Mouse (Mus musculus): ENCODE data around the gene Lmod3.

Gene Lmod3

DNA sequence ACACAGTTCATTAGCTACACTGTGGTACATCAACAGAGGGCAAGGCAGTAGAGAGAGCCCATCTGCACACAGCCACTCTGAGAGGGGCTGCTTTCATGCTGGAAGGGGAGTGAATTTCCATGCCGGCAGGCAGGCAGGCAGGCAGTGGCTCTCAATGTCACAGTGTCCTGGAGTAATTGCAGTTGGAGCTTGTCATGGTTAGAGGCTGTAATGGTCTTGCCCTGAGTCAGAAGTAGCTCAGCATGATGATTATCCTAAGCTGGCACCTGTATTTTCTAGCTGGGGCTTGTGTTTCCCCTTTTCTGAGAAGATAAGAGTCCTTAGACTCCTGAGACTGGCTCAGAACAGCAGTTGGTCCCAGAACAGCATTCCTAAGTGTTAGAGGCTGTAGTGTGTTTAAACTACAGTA, 26.5 kb downstream of the Lmod3 start:
- no peak for DNase-seq (ENCODE audit: low read depth, low spot score)

DNA sequence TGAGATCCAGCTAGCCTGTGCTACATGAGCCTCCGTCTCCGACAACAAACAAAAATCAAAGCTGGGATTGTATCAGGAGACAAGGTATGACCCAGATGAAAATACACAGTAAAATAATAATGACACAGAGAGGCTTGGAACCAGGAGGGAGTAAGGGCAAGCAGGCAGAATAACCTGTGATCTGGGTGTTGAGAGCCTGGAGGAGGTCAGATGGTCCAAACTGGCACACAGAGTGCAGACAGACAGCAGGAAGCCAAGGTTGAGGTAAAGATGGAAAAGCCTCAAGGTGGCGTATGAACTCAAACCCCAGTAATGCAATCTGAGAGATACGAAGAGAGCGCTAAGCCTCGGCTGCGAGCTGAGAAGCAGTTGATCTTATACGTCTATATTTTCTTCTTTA, 28.1 kb downstream of the Lmod3 start:
- DNase-seq (ENCODE audit: low read depth, low spot score): no peak

DNA sequence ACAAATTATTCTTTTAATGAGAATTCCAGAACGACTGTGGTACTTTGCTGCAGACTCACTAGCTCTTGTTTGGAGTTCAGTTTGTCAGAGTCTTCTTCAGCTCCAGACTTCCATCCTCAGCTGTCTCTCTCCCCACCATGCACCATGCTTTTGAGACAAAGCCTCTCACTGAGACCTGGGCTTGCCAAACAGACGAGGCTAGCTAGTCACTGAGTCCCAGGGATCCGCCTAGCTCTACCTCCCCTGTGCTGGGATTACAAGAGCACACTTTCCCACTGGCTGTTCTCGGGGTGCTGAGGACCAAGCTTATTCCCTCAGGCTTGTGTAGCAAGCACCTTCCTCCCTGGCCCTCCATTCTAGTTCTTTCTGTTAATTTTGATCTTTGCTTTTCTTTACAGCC, 29.0 kb downstream of the Lmod3 start:
- DNase-seq (ENCODE audit: low read depth, low spot score): no peak

DNA sequence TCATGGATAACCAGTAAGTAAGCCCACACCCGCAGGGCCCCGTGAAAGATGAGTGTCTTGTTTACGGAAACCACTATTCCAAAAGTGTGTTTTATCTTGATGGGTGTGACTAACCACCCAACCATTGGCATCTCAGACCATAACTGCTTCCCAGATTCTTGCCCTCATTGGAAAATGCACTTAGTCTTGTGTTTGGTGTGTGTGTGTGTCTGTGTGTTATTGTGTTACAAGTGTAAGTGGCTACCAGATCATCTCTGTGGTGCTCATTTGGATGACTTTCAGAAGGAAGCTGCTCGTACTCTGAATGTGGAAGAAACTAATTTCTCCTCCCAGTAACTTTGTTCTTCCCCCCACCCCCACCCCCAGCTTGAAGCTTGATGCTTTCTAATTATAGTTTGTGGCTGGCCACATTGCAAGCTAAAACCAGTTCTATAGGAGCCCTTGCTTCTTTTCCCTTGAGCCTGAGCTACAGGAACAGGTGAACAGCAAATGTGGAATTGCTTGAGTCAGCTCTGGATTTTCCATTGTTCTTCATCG, 29.6 kb downstream of the Lmod3 start:
- DNase-seq (ENCODE audit: low read depth, low spot score): no peak

DNA sequence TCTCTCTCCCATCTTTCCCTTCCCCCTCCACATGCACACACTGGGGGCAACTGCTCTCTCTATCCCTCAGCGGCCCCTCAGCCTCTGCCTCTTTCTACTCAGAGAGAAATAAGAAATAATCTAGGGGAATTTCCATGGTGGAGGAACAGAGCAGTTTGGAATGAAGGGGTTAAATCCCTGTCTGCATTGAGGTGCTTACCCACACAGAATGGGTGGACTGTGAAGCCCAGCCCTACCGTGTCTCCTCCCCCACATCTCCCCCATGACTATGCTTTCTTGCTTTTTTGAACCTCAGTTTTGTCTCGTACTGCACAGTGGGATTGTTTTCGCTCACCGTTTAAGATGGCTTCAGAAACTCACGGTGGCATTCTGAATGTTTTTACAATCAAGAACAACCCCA, 30.2 kb downstream of the Lmod3 start:
- DNase-seq (ENCODE audit: low read depth, low spot score): no peak

DNA sequence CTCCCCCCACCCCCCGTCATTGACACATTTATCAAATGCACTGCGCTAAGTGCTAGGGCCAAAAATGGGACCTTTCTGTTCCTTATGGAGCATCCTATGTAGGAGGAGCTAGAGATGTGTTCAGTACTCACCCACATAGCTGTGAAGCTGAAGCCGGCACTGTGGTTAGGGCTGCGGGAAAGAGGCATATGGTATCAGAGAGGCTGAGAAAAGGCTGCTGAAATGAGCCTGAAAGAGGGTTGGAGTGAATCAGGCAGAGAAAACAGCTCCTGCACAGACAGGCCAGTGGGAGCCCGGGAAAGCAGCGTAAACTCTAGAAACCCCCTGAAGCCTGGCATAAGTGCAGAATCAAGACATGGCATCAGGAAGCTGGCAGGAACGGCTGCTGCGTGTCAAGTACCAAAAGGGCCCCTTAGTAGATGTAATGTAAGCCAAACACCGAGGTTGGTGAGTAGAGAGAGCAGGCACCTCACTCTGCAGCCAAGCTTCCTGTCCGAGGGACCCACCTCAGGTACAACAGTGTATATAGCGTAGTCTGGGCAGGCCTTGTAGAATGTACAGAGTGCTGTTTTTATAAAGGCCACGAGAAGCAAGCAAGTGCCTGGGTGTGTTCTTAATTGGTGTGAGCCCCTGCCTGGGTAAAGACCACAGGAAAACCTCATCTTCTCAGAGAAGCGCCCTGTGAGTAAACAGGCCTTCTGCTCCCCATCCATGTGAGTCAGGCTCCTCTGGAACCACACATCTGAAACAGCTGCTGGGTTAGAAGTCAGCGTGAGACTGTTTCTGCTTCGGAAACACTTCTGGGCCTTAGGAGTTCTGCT, 31.1 kb downstream of the Lmod3 start:
- no peak for DNase-seq (ENCODE audit: low read depth, low spot score)

DNA sequence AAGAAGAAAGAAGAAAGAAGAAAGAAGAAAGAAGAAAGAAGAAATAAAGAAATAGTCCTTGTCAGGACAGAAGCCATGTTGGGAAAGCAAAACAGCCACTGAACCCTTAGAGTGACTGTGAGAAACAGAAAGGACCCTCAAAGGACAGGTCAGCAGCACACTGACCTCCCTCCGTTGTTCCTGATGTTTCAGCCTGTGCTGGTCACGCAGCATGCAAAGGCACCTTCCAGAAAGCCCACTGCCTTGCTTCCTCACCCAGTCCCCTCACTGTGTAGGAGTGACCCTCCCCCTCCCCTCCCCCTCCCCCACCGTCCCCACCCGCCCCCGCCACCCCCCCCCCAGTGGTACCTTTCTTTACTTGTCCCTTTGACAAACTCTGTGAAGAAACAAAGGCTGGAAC, 31.9 kb downstream of the Lmod3 start:
- no peak for DNase-seq (ENCODE audit: low read depth, low spot score)

DNA sequence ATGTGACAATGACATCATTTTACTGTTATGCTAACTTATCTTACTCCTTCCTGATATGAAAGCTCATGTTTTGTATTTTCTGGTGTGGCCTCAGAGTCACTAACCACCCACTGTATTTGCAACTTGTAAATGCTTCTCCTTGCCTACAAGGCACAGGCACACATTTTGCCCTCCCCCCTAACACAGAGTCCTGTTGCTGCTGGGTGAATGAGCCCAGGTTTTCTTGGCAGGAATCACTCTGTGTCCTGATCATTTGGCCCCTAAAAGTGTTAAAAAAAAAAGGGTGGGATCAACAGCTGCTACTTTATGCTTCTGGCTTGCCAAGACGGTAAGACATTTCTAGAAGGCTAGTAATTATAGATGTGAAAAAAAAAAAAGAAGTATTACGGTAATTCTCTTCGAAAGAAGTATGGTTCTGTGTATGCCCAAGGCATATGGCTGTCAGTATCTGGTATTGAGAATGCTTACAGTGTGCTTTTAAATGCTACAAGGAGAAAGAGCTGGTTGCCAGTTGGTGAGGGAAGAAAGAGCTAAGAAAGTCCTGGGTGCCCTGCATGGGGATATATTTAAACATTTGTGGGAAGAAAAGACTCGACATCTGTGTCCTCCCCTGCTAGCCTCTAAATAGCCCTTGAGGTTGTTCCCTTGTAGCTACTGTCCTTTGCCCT, 36.3 kb downstream of the Lmod3 start:
- DNase-seq (ENCODE audit: low read depth, low spot score): no peak

DNA sequence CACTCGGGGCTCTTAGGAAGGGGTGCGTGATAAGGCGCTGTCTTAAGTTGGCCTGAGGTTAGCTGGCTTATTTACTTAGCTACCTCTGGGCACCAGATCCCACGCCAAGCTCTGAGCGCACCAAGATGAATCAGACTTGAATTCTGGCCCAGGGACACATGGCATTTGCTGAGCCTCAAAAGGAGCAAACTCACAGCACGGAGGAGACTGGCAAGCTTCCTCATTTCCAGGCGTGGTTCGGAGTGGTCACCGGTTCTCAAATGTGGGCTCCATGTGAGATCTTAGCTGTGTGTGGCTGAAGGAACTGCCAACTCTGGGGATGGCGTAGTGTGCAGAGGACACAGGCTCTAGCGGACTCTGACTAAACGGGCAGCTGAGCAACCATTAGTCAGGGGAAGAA, 40.6 kb downstream of the Lmod3 start:
- DNase-seq (ENCODE audit: low read depth, low spot score): no peak

DNA sequence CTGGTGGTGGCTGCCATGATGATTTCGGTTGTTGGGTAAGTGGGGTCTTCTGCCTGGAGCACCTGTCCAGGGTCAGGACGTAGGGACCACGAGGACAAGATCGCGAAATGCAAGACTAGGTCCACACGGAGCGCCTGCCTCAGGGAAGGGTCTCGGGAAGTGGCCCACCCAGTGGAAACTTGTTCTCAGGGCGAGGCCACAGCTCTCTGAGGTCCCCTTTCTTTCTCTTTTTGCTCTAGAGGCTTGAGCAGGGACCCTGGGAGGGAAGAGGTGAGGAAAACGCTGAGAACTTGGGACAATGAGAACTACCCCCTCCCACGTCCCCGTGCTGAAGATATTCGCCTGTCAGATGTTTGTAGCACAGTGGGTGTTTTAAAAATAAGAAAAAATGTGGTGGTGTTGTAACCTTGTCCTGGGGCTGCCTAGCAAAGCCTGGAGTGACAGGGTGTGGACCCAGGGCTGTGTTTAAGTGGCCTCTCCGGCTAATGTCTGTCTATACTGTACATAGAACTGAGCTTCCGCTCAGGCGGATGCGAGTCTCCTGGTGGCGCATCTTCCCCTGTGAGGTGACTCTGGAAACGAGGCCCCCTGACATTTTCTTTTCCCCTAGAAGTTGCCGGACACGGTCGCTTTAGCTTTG, 41.5 kb downstream of the Lmod3 start:
- DNase-seq (ENCODE audit: low read depth, low spot score): no peak

DNA sequence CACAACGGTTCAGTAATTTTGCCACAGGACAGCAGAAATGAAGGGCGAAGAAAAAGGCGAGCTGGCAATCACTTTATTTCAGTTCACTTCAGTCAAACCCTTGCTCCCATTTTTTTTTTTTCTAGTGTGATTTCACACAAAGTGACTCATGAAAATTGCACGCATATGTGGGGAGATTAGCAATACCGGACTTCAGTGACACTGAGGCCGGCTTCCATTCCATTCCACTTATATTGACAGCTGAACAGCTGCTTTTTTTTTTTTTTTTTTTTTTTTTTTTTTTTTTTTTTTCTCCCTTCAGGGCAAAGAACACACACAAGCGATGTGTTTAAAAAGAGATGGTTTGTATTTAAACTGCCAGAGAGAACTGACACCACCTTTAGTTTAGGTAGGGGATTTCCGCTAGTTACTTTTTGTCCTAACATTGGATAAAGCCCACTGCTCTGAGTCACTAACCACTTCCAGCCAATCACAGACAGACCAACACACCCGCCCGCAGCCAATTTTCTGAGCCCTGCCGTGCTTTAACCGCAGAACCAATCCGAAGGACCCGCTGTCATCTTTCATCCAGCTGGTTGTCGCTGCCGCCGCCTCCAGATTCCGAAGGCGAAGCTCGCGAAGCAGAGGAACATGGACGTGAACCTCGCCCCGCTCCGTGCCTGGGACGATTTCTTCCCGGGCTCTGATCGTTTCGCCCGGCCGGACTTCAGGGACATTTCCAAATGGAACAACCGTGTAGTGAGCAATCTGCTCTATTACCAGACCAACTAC, 42.2 kb downstream of the Lmod3 start, which contains the start of gene Arl6ip5:
Arl6ip5 (plus strand) TSS at position 499 of the 771 bp plus-strand sequence.
- peak; percentile 91 for DNase-seq (ENCODE audit: low read depth, low spot score)

DNA sequence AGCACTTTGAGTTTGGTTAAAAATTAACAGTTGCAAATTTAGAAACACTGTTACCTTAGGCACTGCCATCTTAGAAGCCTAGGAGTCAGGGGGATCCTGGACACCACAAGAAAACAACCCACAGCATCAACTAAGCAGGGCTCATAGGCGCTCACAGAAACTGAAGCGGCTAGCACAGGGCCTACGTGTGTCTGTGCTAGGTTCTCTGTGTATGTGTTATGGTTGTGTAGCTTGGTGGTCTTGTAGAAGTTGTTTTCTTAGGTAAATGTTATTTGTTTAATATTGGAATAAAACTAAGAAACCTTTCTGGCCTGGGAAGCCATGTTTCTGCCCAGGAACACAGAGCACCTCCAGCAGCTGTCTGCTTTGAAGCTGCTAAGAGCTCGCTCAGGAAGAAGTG, 42.8 kb downstream of the Lmod3 start:
- DNase-seq (ENCODE audit: low read depth, low spot score): no peak

DNA sequence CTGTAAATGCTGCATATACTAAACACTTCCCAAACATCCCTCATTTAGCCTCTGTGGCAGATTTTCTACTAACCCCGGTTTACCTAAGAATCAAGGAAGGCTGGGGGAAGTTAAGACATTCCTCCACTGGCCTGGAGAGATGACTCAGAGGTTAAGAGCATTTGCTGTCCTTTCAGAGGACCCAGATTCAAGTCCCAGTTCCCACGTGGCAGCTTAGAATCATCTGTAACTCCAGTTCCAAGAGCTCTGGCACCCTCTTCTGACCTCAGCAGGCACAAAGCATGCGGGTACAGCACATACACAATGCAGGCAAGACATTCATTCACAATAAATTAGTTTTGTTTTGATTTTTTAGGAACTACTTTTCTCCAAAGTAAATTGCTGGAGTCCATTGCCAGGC, 43.4 kb downstream of the Lmod3 start:
- DNase-seq (ENCODE audit: low read depth, low spot score): no peak

DNA sequence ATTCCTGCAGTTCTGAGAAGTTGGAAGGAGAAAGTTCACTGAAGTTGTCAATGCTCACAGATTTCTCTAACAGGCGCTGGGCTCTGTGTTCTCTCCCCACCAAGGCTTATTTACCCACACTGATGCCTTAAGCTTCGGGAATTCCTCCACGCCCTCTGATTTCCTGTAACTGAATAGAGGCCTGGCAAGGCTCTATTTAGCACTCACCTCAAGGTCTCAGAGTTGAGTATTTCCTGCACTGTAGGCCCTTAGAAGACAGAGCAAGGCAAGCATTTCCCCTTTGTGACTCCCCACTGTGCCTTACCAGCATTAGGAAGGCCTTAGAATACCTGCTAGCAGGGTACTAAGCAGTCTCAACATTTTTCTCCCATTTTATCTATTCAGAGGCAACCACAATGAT, 44.2 kb downstream of the Lmod3 start:
- no peak for DNase-seq (ENCODE audit: low read depth, low spot score)

DNA sequence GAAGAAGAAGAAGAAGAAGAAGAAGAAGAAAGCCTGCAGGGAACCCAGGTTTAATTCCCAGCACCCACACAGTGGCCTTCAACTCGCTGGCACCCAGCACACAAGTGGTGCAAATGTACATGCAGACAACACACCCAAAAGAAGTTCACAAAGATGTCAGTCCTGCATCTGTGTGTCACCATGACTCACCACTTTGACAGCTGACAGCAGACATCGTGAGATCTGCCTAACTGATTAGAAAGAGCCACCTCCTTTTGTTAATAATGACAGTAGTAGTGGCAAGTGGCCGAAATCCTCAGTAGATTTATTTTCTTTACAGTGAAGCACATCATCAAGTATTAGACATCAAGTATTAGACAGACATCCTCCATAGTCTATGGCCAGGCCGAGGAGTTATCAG, 45.5 kb downstream of the Lmod3 start:
- no peak for DNase-seq (ENCODE audit: low read depth, low spot score)

DNA sequence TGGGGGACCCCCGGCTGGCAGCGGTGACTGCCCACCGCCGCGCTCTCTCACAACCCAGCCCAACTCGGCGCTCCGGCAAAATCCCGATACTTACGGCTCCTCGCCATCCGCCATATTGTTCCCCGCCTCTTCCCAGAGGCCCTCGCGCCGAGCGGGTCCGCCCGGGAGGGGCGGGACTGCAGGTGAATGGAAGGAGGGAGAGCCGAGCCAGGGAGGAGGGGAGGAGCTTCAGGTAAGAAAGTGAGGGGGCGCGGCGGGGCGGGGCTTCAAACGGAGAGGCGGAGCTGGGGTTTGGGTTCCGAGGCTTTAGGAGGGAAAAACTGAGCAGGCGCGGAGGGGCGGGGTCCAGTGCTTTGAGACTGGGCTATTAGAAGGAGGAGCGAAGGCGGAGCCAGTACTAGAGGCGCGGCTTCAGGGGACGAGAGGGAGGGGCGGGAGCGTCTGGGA, 47.1 kb downstream of the Lmod3 start, which contains the start of gene Uba3:
Uba3 (minus strand) TSS at position 209 of the 447 bp plus-strand sequence.
- DNase-seq (ENCODE audit: low read depth, low spot score): peak; percentile 99

DNA sequence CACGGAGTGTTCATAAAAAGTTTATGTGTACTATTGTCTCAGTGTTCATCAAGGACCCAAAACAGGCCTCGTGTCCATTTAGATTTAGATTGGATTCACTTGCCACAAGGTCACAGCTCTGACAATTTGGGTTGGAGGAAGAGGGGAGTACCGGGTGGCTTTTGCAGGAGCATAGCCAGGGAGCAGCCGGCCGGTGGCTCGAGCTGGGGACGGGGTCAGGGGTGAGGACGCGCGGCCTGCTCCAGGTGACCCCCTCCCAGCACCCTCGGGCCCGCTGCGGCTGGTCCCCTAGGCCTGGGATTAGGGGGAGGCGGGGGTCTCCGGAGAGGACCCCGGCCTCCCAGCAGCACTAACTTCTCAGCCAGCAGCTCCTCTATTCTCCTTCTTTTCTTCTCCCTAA, 47.6 kb downstream of the Lmod3 start:
- no peak for DNase-seq (ENCODE audit: low read depth, low spot score)

DNA sequence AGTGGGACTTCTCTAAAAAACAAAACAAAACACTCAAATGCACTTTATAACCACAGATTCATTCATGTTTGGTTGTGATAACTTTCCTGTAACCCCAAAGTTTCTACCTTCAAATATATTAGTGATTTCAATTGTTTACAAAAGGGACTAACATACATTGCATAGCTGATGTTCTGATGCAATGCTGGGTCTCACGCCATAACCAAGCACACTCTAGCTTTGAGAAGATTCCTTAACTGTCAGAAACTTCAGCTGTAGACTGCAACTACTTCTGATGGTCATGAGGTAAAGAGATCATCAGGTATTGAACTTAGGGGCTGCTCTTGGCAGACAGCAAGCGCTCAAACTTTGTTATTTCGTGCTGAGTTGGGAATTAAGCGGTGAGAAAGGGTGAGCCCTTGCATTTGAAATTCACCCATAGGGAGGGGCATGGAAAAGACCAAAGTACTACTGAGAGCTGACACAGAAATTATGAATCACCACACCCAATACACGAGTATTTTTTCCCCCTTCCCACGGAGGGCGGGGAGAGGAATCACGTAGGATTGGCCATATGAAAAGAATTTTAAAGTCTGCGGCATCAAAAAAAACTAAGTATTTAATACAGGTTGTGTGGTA, 48.2 kb downstream of the Lmod3 start:
- no peak for DNase-seq (ENCODE audit: low read depth, low spot score)

DNA sequence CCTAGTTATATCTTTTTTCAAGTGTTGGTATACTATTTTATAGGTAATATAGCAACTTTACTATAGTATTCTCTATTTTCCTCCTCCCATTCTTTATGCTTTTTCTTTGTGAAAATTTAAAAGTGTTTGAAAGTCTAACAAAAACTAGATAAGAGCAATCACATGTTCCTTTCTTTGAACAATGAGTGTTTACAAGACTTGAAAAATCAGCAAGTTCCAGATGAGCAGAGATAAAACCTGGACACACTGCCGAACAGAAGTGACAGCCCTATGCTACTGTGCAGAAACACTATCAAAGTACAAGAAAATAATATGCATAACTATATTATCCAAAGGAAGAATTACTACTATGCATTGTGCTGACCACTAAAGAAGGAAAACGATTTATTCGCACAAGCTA, 50.1 kb downstream of the Lmod3 start:
- no peak for DNase-seq (ENCODE audit: low read depth, low spot score)

DNA sequence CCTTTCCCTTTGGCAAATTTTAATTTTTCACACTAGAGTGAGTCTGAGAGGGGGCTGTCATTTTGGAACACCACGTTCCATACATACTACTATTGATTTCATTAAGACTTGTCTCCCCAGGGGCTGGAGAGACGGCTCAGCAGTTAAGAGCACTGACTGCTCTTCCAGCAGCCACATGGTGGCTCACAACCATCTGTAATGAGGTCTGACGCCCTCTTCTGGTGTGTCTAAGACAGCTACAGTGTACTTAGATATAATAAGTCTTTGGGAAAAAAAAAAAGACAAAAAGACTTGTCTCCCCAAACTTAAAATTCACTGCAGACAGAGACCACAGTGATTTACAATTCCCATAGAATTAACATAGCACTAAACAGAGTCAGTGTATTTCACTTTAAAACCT, 52.1 kb downstream of the Lmod3 start:
- no peak for DNase-seq (ENCODE audit: low read depth, low spot score)

Measured in mesoderm, embryonic 11.5 days (tissue).